Mouse (Mus musculus): ENCODE measurements around the gene Snx25. TPM values are rescaled to one million over a fixed set of nuclear protein-coding genes. Genes with fewer than 3 reads are reported as not detected.

Gene Snx25
- polyA plus RNA-seq, 2 experiments, result 4.2 to 4.3 TPM

- no peak overlapping the region for H3K4me2 ChIP-seq (ENCODE audit: low read depth)
- no peak for ATAC-seq (ENCODE audit: insufficient read depth)
- no peak overlapping the region for H3K4me3 ChIP-seq (ENCODE audit: insufficient read depth in 1 of 2, low read depth in 2 of 2, low read length in 2 of 2)
- H3K36me3 ChIP-seq (replicated peaks; ENCODE audit: control insufficient read depth, insufficient read depth, low read depth), result no peaks in the 10 kb centered on the region
- 0 out of 2 replicates have a peak, but pooled peaks have one; percentile 8 for TF ChIP-seq CTCF (IDR thresholded peaks at IDR 0.05; ENCODE audit: low read depth)
- TF ChIP-seq EP300 (IDR thresholded peaks at IDR 0.05; ENCODE audit: low read depth), result no peak
- WGBS (ENCODE audit: insufficient replicate concordance), result 70% methylated on average over 6 of the region's 6 CpGs
- no peaks in the 10 kb centered on the region for H3K27me3 ChIP-seq (ENCODE audit: control insufficient read depth, insufficient read depth, low read length)
- H3K27ac ChIP-seq, result no peak overlapping the region
- H3K4me1 ChIP-seq (replicated peaks; ENCODE audit: control insufficient read depth in 2 of 2, insufficient read depth in 2 of 2, low read length in 1 of 2), result no peaks in the 10 kb centered on the region
- no peaks in the 10 kb centered on the region for H3K9me3 ChIP-seq (ENCODE audit: control insufficient read depth, low read length)
- DNase-seq (ENCODE audit: low read depth in 3 of 3, low spot score in 3 of 3), result no peak
- no peak overlapping the region for H3K9ac ChIP-seq (replicated peaks)
These were observed 59.1 kb downstream of the Snx25 start for GRCm38 (mm10) chr8:46092667-46093360.

- TF ChIP-seq EP300 (IDR thresholded peaks at IDR 0.05; ENCODE audit: low read depth) (no peak), CTCF (IDR thresholded peaks at IDR 0.05; ENCODE audit: low read depth) (no peak)
- no peaks in the 10 kb centered on the region for H3K36me3 ChIP-seq (replicated peaks; ENCODE audit: control insufficient read depth, insufficient read depth, low read depth)
- no peaks in the 10 kb centered on the region for H3K27me3 ChIP-seq (ENCODE audit: control insufficient read depth, insufficient read depth, low read length)
- no peak overlapping the region for H3K4me3 ChIP-seq (ENCODE audit: insufficient read depth in 1 of 2, low read depth in 2 of 2, low read length in 2 of 2)
- 72% methylated on average over 5 of the region's 5 CpGs for WGBS (ENCODE audit: insufficient replicate concordance)
- ATAC-seq (ENCODE audit: insufficient read depth) (no peak), DNase-seq (ENCODE audit: low read depth in 3 of 3, low spot score in 3 of 3) (no peak)
- no peak overlapping the region for H3K27ac ChIP-seq
- no peak overlapping the region for H3K9ac ChIP-seq (replicated peaks)
- H3K4me1 ChIP-seq (replicated peaks; ENCODE audit: control insufficient read depth in 2 of 2, insufficient read depth in 2 of 2, low read length in 1 of 2), result no peaks in the 10 kb centered on the region
- no peak overlapping the region for H3K4me2 ChIP-seq (ENCODE audit: low read depth)
- H3K9me3 ChIP-seq (ENCODE audit: control insufficient read depth, low read length), result no peaks in the 10 kb centered on the region
These were observed 68.8 kb downstream of the Snx25 start for GRCm38 (mm10) chr8:46083141-46083540.

GRCm38 (mm10) chr8:46081030-46081429 is 70.9 kb downstream of the Snx25 start:
- no peaks in the 10 kb centered on the region for H3K9me3 ChIP-seq (ENCODE audit: control insufficient read depth, low read length)
- H3K4me1 ChIP-seq (replicated peaks; ENCODE audit: control insufficient read depth in 2 of 2, insufficient read depth in 2 of 2, low read length in 1 of 2), result no peaks in the 10 kb centered on the region
- 75% methylated on average over 2 of the region's 2 CpGs for WGBS (ENCODE audit: insufficient replicate concordance)
- no peak for TF ChIP-seq CTCF (IDR thresholded peaks at IDR 0.05; ENCODE audit: low read depth)
- TF ChIP-seq EP300 (IDR thresholded peaks at IDR 0.05; ENCODE audit: low read depth), result no peak
- no peaks in the 10 kb centered on the region for H3K27me3 ChIP-seq (ENCODE audit: control insufficient read depth, insufficient read depth, low read length)
- no peak overlapping the region for H3K4me3 ChIP-seq (ENCODE audit: insufficient read depth in 1 of 2, low read depth in 2 of 2, low read length in 2 of 2)
- no peak overlapping the region for H3K4me2 ChIP-seq (ENCODE audit: low read depth)
- H3K27ac ChIP-seq, result no peak overlapping the region
- ATAC-seq (ENCODE audit: insufficient read depth) (no peak), DNase-seq (ENCODE audit: low read depth in 3 of 3, low spot score in 3 of 3) (no peak)
- H3K9ac ChIP-seq (replicated peaks), result no peak overlapping the region
- H3K36me3 ChIP-seq (replicated peaks; ENCODE audit: control insufficient read depth, insufficient read depth, low read depth), result no peaks in the 10 kb centered on the region

GRCm38 (mm10) chr8:46078866-46079265 is 73.1 kb downstream of the Snx25 start:
- TF ChIP-seq EP300 (IDR thresholded peaks at IDR 0.05; ENCODE audit: low read depth) (no peak), CTCF (IDR thresholded peaks at IDR 0.05; ENCODE audit: low read depth) (no peak)
- Histone ChIP-seq H3K27ac (no peak overlapping the region), H3K9ac (replicated peaks) (no peak overlapping the region), H3K9me3 (ENCODE audit: control insufficient read depth, low read length) (no peaks in the 10 kb centered on the region), H3K4me2 (ENCODE audit: low read depth) (no peak overlapping the region), H3K27me3 (ENCODE audit: control insufficient read depth, insufficient read depth, low read length) (no peaks in the 10 kb centered on the region), H3K4me1 (replicated peaks; ENCODE audit: control insufficient read depth in 2 of 2, insufficient read depth in 2 of 2, low read length in 1 of 2) (no peaks in the 10 kb centered on the region), H3K36me3 (replicated peaks; ENCODE audit: control insufficient read depth, insufficient read depth, low read depth) (no peaks in the 10 kb centered on the region), H3K4me3 (ENCODE audit: insufficient read depth in 1 of 2, low read depth in 2 of 2, low read length in 2 of 2) (no peak overlapping the region)
- 50% methylated on average over 6 of the region's 6 CpGs for WGBS (ENCODE audit: insufficient replicate concordance)
- DNase-seq (ENCODE audit: low read depth in 3 of 3, low spot score in 3 of 3), result no peak
- no peak for ATAC-seq (ENCODE audit: insufficient read depth)

- H3K27ac ChIP-seq, result no peak overlapping the region
- no peaks in the 10 kb centered on the region for H3K27me3 ChIP-seq (ENCODE audit: control insufficient read depth, insufficient read depth, low read length)
- H3K4me3 ChIP-seq (ENCODE audit: insufficient read depth in 1 of 2, low read depth in 2 of 2, low read length in 2 of 2), result no peak overlapping the region
- DNase-seq (ENCODE audit: low read depth in 3 of 3, low spot score in 3 of 3) (no peak), ATAC-seq (ENCODE audit: insufficient read depth) (no peak)
- H3K36me3 ChIP-seq (replicated peaks; ENCODE audit: control insufficient read depth, insufficient read depth, low read depth), result no peaks in the 10 kb centered on the region
- no peaks in the 10 kb centered on the region for H3K4me1 ChIP-seq (replicated peaks; ENCODE audit: control insufficient read depth in 2 of 2, insufficient read depth in 2 of 2, low read length in 1 of 2)
- H3K4me2 ChIP-seq (ENCODE audit: low read depth), result no peak overlapping the region
- H3K9ac ChIP-seq (replicated peaks), result no peak overlapping the region
- TF ChIP-seq EP300 (IDR thresholded peaks at IDR 0.05; ENCODE audit: low read depth) (no peak), CTCF (IDR thresholded peaks at IDR 0.05; ENCODE audit: low read depth) (no peak)
- WGBS (ENCODE audit: insufficient replicate concordance), result 77% methylated on average over 5 of the region's 5 CpGs
- no peaks in the 10 kb centered on the region for H3K9me3 ChIP-seq (ENCODE audit: control insufficient read depth, low read length)
These were observed 76.7 kb downstream of the Snx25 start for GRCm38 (mm10) chr8:46075223-46075622.

Data from liver, embryonic 14.5 days (tissue).